Mouse (Mus musculus) limb, embryonic 14.5 days (tissue): Measurements from ENCODE around the gene Hps3. TPM values are rescaled to one million over a fixed set of nuclear protein-coding genes. Genes with fewer than 3 reads are reported as not detected.

ENCODE experiments used
- ATAC-seq: fragments of 200-750 bp; cut with Nextera tagmentation; 2 replicates; pipeline ENCODE4 v1.8.0; 2017; ENCODE audit warnings: low read depth, moderate number of reproducible peaks, moderate TSS enrichment; ENCODE audit not compliant: low FRiP score
- DNase-seq: peaks from one replicate; pipeline ENCODE4 v3.0.0-alpha.2; 2015; ENCODE audit warnings: low spot score
- H3K27ac ChIP-seq: fragments of 300-500 bp; sonication (generic); replicated peaks from 2 replicates; pipeline ENCODE4 v1.5.1; 2014; ENCODE audit warnings: low read depth, mild to moderate bottlenecking, low read length, moderate library complexity, mixed read lengths
- H3K27me3 ChIP-seq: fragments of 300-500 bp; sonication (generic); 2 replicates; pipeline ENCODE4 v1.6.1; 2014; ENCODE audit warnings: low read length, mixed read lengths; ENCODE audit not compliant: control insufficient read depth, insufficient read depth
- H3K36me3 ChIP-seq: fragments of 300-500 bp; sonication (generic); 2 replicates; pipeline ENCODE4 v1.6.1; 2014; ENCODE audit warnings: mild to moderate bottlenecking, low read length, moderate library complexity, mixed read lengths; ENCODE audit not compliant: control insufficient read depth, insufficient read depth
- H3K4me1 ChIP-seq: fragments of 300-500 bp; sonication (generic); 2 replicates; pipeline ENCODE4 v1.6.1; 2014; ENCODE audit warnings: antibody characterized with exemption, low read length, mixed read lengths; ENCODE audit not compliant: control insufficient read depth, insufficient read depth
- H3K4me2 ChIP-seq: fragments of 300-500 bp; sonication (generic); replicated peaks from 2 replicates; pipeline ENCODE4 v1.6.1; 2014; ENCODE audit warnings: low read depth, mild to moderate bottlenecking, low read length, moderate library complexity; ENCODE audit not compliant: severe bottlenecking
- H3K4me3 ChIP-seq: fragments of 300-500 bp; sonication (generic); replicated peaks from 2 replicates; pipeline ENCODE4 v1.5.1; 2014; ENCODE audit warnings: low read length
- H3K9ac ChIP-seq: fragments of 300-500 bp; sonication (generic); 2 replicates; pipeline ENCODE4 v1.6.1; 2014; ENCODE audit warnings: mild to moderate bottlenecking, low read depth, low read length, moderate library complexity; ENCODE audit not compliant: severe bottlenecking
- H3K9me3 ChIP-seq: fragments of 300-500 bp; sonication (generic); 2 replicates; pipeline ENCODE4 v1.6.1; 2016; ENCODE audit warnings: low read length; ENCODE audit not compliant: control insufficient read depth
- POLR2A ChIP-seq: fragments of 200-500 bp; IDR thresholded peaks from 2 replicates; pipeline ENCODE4 v1.8.0; 2012; ENCODE audit warnings: inconsistent platforms, mild to moderate bottlenecking, moderate library complexity, borderline replicate concordance; ENCODE audit not compliant: insufficient read depth, insufficient read length; ENCODE audit errors: extremely low read depth
- WGBS: fragments of 180-500 bp; shearing (Covaris S2); extraction: QIAGEN DNeasy Blood & Tissue Kit; methylation state at CpG from one replicate; pipeline ENCODE4 v1.1.7; 2014; 5-methylcytosine and 5-hydroxymethylcytosine counted together
- polyA plus RNA-seq, 2 experiments: library from polyadenylated mRNA; depleted of rRNA in 1 of 2; stranded (reverse) in 1 of 2; unstranded in 1 of 2; fragments of >200 nt; fragmentation: Nextera tagmentation in 1 of 2; extraction: Ambion mirVana in 1 of 2; gene quantifications; 2 replicates each; pipeline versions ENCODE4 v1.2.1 to v1.2.3; 2012 to 2014

The Hps3 gene
- polyA plus RNA-seq, 2 experiments, result 8.3 to 11.2 TPM

DNA sequence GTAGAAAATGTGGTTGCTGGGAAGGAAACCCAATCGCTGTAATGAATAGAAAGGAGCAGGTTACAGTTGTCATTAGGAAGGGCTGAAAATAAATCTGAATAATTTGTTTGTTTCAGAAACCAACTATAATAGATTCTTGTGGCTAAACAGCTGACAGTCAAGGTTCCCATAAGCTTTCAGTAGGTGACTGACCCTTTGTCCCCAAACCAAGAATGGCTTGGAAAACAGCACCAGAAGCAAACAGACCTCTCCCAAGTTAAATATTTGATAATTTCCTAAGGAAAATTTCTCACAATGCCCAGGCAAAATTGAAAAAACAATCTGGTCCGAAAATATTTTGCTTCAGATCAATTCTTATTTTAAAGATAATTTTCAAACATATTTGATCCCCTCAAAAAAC lies 73.8 kb downstream of the Hps3 start:
- Histone ChIP-seq H3K9ac (no peak overlapping the region), H3K4me2 (no peak overlapping the region), H3K27ac (no peak overlapping the region), H3K4me1 (peaks cover 2% of the 10 kb centered on the region; the same call in 1 of the 2 replicates), H3K36me3 (no peaks in the 10 kb centered on the region), H3K9me3 (no peaks in the 10 kb centered on the region), H3K27me3 (no peaks in the 10 kb centered on the region), H3K4me3 (no peak overlapping the region)
- ATAC-seq (no peak), DNase-seq (no peak)
- 87% methylated on average over 2 of the region's 2 CpGs for WGBS
- TF ChIP-seq POLR2A, result no peak

DNA sequence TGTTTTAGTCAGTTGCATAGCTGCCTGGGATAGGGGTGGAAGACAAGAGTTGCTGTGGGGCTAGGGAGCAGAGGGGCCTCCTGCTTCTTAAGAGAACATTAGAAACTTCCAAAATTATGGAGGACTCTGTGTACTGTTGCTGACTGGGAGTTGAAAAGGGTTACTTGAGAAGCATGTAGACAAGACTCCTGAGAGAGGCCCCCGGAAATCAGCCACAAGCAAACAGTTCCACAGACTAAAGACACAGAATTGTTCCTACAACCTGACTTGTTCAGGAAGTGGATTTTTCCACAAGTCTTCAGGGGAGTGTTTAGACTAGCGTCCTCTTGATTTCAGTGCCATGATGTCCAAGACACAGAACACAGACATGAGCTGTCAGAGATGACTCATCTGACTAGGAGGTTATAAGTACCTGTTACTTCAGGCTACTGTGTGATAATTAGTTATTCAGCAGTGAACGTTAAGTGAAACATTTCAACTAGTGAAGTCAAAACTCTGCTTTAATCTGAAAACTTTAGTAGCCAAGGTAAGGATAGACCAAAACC lies 74.5 kb downstream of the Hps3 start:
- Histone ChIP-seq H3K9ac (no peak overlapping the region), H3K4me2 (no peak overlapping the region), H3K4me3 (no peak overlapping the region), H3K27me3 (no peaks in the 10 kb centered on the region), H3K27ac (no peak overlapping the region), H3K9me3 (no peaks in the 10 kb centered on the region), H3K4me1 (peaks cover 2% of the 10 kb centered on the region; the same call in 1 of the 2 replicates), H3K36me3 (no peaks in the 10 kb centered on the region)
- 60% methylated on average over 3 of the region's 3 CpGs for WGBS
- DNase-seq (no peak), ATAC-seq (no peak)
- TF ChIP-seq POLR2A, result no peak

DNA sequence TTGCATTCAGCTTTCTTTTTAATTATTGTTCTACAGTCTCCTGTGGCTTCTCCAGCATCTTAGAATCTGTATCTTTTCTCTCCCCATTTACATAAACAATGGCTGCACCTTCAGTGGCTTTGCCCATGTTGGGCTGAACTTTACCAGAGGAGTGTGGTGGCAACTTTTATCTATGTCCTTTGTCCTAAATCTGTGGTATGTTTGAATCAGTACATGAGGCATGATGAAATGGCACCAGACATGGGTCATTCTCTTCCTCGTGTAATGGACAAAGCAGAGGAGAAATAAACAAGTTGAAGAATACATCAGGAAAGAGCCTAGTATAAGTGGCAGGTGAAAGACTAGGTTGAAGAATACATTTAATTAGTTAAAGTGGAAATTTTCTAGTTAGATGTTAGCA lies 76.1 kb downstream of the Hps3 start:
- WGBS, result 85% methylated on average over 1 of the region's 1 CpGs

GRCm38 (mm10) chr3:19958031-19958430 lies 77.1 kb downstream of the Hps3 start:
- DNase-seq (no peak), ATAC-seq (no peak)
- no peak for TF ChIP-seq POLR2A
- H3K27ac ChIP-seq, result no peak overlapping the region
- H3K36me3 ChIP-seq, result no peaks in the 10 kb centered on the region
- H3K4me2 ChIP-seq, result no peak overlapping the region
- no peak overlapping the region for H3K4me3 ChIP-seq
- no peak overlapping the region for H3K9ac ChIP-seq
- no peaks in the 10 kb centered on the region for H3K27me3 ChIP-seq
- H3K9me3 ChIP-seq, result no peaks in the 10 kb centered on the region
- peaks cover 6% of the 10 kb centered on the region for H3K4me1 ChIP-seq

More for the DNA sequence above, 76.1 kb downstream of the Hps3 start:
- H3K27me3 ChIP-seq, result no peaks in the 10 kb centered on the region
- H3K36me3 ChIP-seq, result no peaks in the 10 kb centered on the region
- H3K4me3 ChIP-seq, result no peak overlapping the region
- peaks cover 3% of the 10 kb centered on the region for H3K4me1 ChIP-seq
- no peak overlapping the region for H3K9ac ChIP-seq
- no peak overlapping the region for H3K27ac ChIP-seq
- H3K9me3 ChIP-seq, result no peaks in the 10 kb centered on the region
- TF ChIP-seq POLR2A, result no peak
- no peak for DNase-seq
- no peak for ATAC-seq
- no peak overlapping the region for H3K4me2 ChIP-seq

DNA sequence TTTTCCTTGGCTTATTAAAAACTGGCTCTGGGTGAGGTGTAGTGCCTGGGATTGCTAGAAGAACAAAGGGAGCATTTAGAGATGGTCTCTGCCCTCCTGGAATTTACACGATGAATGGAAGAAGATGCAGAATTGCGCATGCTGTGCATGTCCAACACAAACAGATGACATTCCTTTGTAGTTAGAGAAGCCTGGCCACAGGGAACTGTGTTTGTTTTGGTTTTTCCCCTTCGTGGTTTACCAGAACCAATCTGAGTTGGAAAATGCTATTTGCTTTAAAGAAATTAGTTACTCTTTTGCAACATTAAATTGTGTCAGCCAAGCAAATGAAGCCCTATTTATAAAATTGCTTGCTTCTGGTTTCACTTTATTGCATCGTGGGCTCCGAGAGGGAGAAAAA lies 78.2 kb downstream of the Hps3 start, which contains the start of gene Cp:
Gene Cp, plus strand, starts transcription at position 170 of the 400 bp plus-strand sequence.
- DNase-seq (no peak), ATAC-seq (no peak)
- Histone ChIP-seq H3K9ac (no peak within 1 kb of the TSS), H3K9me3 (no peaks in the 10 kb centered on the region), H3K36me3 (no peaks in the 10 kb centered on the region), H3K27me3 (no peaks in the 10 kb centered on the region), H3K4me1 (peaks cover 6% of the 10 kb centered on the region), H3K4me2 (no peak within 1 kb of the TSS), H3K27ac (no peak within 1 kb of the TSS), H3K4me3 (no peak within 1 kb of the TSS)
- no peak for TF ChIP-seq POLR2A
- 35% methylated on average over 5 of the region's 5 CpGs for WGBS

- no peak for TF ChIP-seq POLR2A
- no peak overlapping the region for H3K4me2 ChIP-seq
- H3K4me3 ChIP-seq, result no peak overlapping the region
- ATAC-seq, result no peak
- H3K27me3 ChIP-seq, result no peaks in the 10 kb centered on the region
- no peaks in the 10 kb centered on the region for H3K36me3 ChIP-seq
- H3K9me3 ChIP-seq, result no peaks in the 10 kb centered on the region
- H3K27ac ChIP-seq, result no peak overlapping the region
- WGBS, result 36% methylated on average over 3 of the region's 3 CpGs
- no peak overlapping the region for H3K9ac ChIP-seq
- peak; percentile 9 for DNase-seq
- peaks cover 4% of the 10 kb centered on the region for H3K4me1 ChIP-seq
These were observed 81.2 kb downstream of the Hps3 start for GRCm38 (mm10) chr3:19953865-19954264.
